Mouse (Mus musculus): ENCODE data around the gene Loxl3.

DNA sequence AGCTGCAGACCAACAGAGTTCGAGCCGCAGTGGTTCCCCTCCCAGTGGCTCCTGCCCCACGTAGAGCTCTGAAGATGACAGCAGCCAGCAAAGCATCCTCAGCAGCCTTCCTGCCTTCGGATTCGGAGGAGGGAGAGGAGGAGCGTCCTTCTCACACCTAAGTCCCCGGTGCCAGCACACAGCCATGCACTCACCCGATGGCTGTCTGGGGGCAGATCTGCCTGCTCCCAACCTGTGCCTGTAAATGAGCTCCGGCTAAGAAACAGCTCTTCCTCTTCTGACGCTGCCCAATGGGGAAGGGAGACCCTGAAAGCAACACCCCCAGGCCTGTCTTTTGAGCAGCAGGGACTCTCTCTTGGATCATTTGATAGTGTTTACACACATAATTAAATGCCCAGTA lies 4.2 kb upstream of the Loxl3 start:
- TF ChIP-seq CTCF (IDR thresholded peaks at IDR 0.05; ENCODE audit: low read depth) (no peak), EP300 (IDR thresholded peaks at IDR 0.05; ENCODE audit: low read depth) (no peak)
